Mouse (Mus musculus): Measurements from ENCODE around the gene Cacna1c. TPM values are rescaled to one million over a fixed set of nuclear protein-coding genes. Genes with fewer than 3 reads are reported as not detected.

The Cacna1c gene
- total RNA-seq, 1 experiment = 0.98 TPM

- Histone ChIP-seq H3K36me3 (ENCODE audit: control insufficient read depth, insufficient read depth, low read length, poor library complexity, severe bottlenecking) (no peaks in the 10 kb centered on the region), H3K4me3 (ENCODE audit: insufficient read depth in 1 of 2, low read depth in 1 of 2, low read length in 2 of 2, poor library complexity in 1 of 2, severe bottlenecking in 1 of 2) (no peak overlapping the region), H3K9ac (ENCODE audit: insufficient read depth, low read depth, low read length, poor library complexity, severe bottlenecking) (no peak overlapping the region), H3K9me3 (ENCODE audit: control insufficient read depth, insufficient read depth, low read depth, low read length) (no peaks in the 10 kb centered on the region), H3K27ac (ENCODE audit: insufficient read depth, low read depth, low read length, poor library complexity, severe bottlenecking) (no peak overlapping the region), H3K4me1 (ENCODE audit: control insufficient read depth in 2 of 2, insufficient read depth in 2 of 2, low read length in 2 of 2, poor library complexity in 1 of 2) (no peaks in the 10 kb centered on the region)
- DNase-seq (ENCODE audit: low read depth, low spot score) = no peak
- in situ Hi-C loops (cut with MboI; ENCODE audit: low sequenced_read_pairs in 2 of 2, unreplicated experiment in 2 of 2) = no loop called here
- TF ChIP-seq ZNF384 (IDR thresholded peaks at IDR 0.05; ENCODE audit: low read depth, low read length) (no peak), HCFC1 (IDR thresholded peaks at IDR 0.05; ENCODE audit: borderline replicate concordance, insufficient read depth, low read length) (no peak), MAFK (IDR thresholded peaks at IDR 0.05; ENCODE audit: insufficient read depth, low read depth, low read length) (no peak), ZC3H11A (IDR thresholded peaks at IDR 0.05; ENCODE audit: borderline replicate concordance, low read depth, low read length) (no peak), CHD2 (IDR thresholded peaks at IDR 0.05; ENCODE audit: low read depth, low read length) (no peak)
These were observed 41.3 kb upstream of the Cacna1c start for GRCm38 (mm10) chr6:119237427-119237989.

GRCm38 (mm10) chr6:119236241-119236640, 40.0 kb upstream of the Cacna1c start, which contains the start of gene Cacna2d4:
Cacna2d4 (plus strand) TSS chr6:119236526.
- TF ChIP-seq CHD2 (IDR thresholded peaks at IDR 0.05; ENCODE audit: low read depth, low read length) (no peak), HCFC1 (IDR thresholded peaks at IDR 0.05; ENCODE audit: borderline replicate concordance, insufficient read depth, low read length) (no peak), ZC3H11A (IDR thresholded peaks at IDR 0.05; ENCODE audit: borderline replicate concordance, low read depth, low read length) (no peak), ZNF384 (IDR thresholded peaks at IDR 0.05; ENCODE audit: low read depth, low read length) (no peak), MAFK (IDR thresholded peaks at IDR 0.05; ENCODE audit: insufficient read depth, low read depth, low read length) (no peak)
- Histone ChIP-seq H3K27ac (ENCODE audit: insufficient read depth, low read depth, low read length, poor library complexity, severe bottlenecking) (no peak within 1 kb of the TSS), H3K36me3 (ENCODE audit: control insufficient read depth, insufficient read depth, low read length, poor library complexity, severe bottlenecking) (no peaks in the 10 kb centered on the region), H3K9ac (ENCODE audit: insufficient read depth, low read depth, low read length, poor library complexity, severe bottlenecking) (no peak within 1 kb of the TSS; the same call in 1 of the 2 replicates), H3K4me1 (ENCODE audit: control insufficient read depth in 2 of 2, insufficient read depth in 2 of 2, low read length in 2 of 2, poor library complexity in 1 of 2) (no peaks in the 10 kb centered on the region), H3K4me3 (ENCODE audit: insufficient read depth in 1 of 2, low read depth in 1 of 2, low read length in 2 of 2, poor library complexity in 1 of 2, severe bottlenecking in 1 of 2) (no peak within 1 kb of the TSS), H3K9me3 (ENCODE audit: control insufficient read depth, insufficient read depth, low read depth, low read length) (no peaks in the 10 kb centered on the region)
- in situ Hi-C loops (cut with MboI; ENCODE audit: low sequenced_read_pairs in 2 of 2, unreplicated experiment in 2 of 2) = no loop called here
- DNase-seq (ENCODE audit: low read depth, low spot score) = no peak

GRCm38 (mm10) chr6:119235441-119235840, 39.2 kb upstream of the Cacna1c start:
- H3K4me1 ChIP-seq (ENCODE audit: control insufficient read depth in 2 of 2, insufficient read depth in 2 of 2, low read length in 2 of 2, poor library complexity in 1 of 2) = no peaks in the 10 kb centered on the region
- H3K36me3 ChIP-seq (ENCODE audit: control insufficient read depth, insufficient read depth, low read length, poor library complexity, severe bottlenecking) = no peaks in the 10 kb centered on the region
- H3K9me3 ChIP-seq (ENCODE audit: control insufficient read depth, insufficient read depth, low read depth, low read length) = no peaks in the 10 kb centered on the region
- in situ Hi-C loops (cut with MboI; ENCODE audit: low sequenced_read_pairs in 2 of 2, unreplicated experiment in 2 of 2) = no loop called here
- DNase-seq (ENCODE audit: low read depth, low spot score) = no peak
- H3K4me3 ChIP-seq (ENCODE audit: insufficient read depth in 1 of 2, low read depth in 1 of 2, low read length in 2 of 2, poor library complexity in 1 of 2, severe bottlenecking in 1 of 2) = no peak overlapping the region
- no peak for TF ChIP-seq ZC3H11A (IDR thresholded peaks at IDR 0.05; ENCODE audit: borderline replicate concordance, low read depth, low read length)
- no peak for TF ChIP-seq HCFC1 (IDR thresholded peaks at IDR 0.05; ENCODE audit: borderline replicate concordance, insufficient read depth, low read length)
- TF ChIP-seq ZNF384 (IDR thresholded peaks at IDR 0.05; ENCODE audit: low read depth, low read length) = no peak
- no peak for TF ChIP-seq CHD2 (IDR thresholded peaks at IDR 0.05; ENCODE audit: low read depth, low read length)
- no peak for TF ChIP-seq MAFK (IDR thresholded peaks at IDR 0.05; ENCODE audit: insufficient read depth, low read depth, low read length)
- H3K9ac ChIP-seq (ENCODE audit: insufficient read depth, low read depth, low read length, poor library complexity, severe bottlenecking) = no peak overlapping the region
- H3K27ac ChIP-seq (ENCODE audit: insufficient read depth, low read depth, low read length, poor library complexity, severe bottlenecking) = no peak overlapping the region

- in situ Hi-C loops (cut with MboI; ENCODE audit: low sequenced_read_pairs in 2 of 2, unreplicated experiment in 2 of 2) = no loop called here
- Histone ChIP-seq H3K4me1 (ENCODE audit: control insufficient read depth in 2 of 2, insufficient read depth in 2 of 2, low read length in 2 of 2, poor library complexity in 1 of 2) (no peaks in the 10 kb centered on the region), H3K9ac (ENCODE audit: insufficient read depth, low read depth, low read length, poor library complexity, severe bottlenecking) (no peak overlapping the region), H3K9me3 (ENCODE audit: control insufficient read depth, insufficient read depth, low read depth, low read length) (no peaks in the 10 kb centered on the region), H3K4me3 (ENCODE audit: insufficient read depth in 1 of 2, low read depth in 1 of 2, low read length in 2 of 2, poor library complexity in 1 of 2, severe bottlenecking in 1 of 2) (no peak overlapping the region), H3K27ac (ENCODE audit: insufficient read depth, low read depth, low read length, poor library complexity, severe bottlenecking) (no peak overlapping the region), H3K36me3 (ENCODE audit: control insufficient read depth, insufficient read depth, low read length, poor library complexity, severe bottlenecking) (no peaks in the 10 kb centered on the region)
- peak; percentile 46 for DNase-seq (ENCODE audit: low read depth, low spot score)
- TF ChIP-seq ZNF384 (IDR thresholded peaks at IDR 0.05; ENCODE audit: low read depth, low read length) = no peak
- TF ChIP-seq HCFC1 (IDR thresholded peaks at IDR 0.05; ENCODE audit: borderline replicate concordance, insufficient read depth, low read length) = no peak
- TF ChIP-seq CHD2 (IDR thresholded peaks at IDR 0.05; ENCODE audit: low read depth, low read length) = no peak
- TF ChIP-seq MAFK (IDR thresholded peaks at IDR 0.05; ENCODE audit: insufficient read depth, low read depth, low read length) = no peak
- no peak for TF ChIP-seq ZC3H11A (IDR thresholded peaks at IDR 0.05; ENCODE audit: borderline replicate concordance, low read depth, low read length)
These were observed 36.8 kb upstream of the Cacna1c start for GRCm38 (mm10) chr6:119233066-119233465.
